Mouse (Mus musculus) left cerebral cortex, adult 6 months (tissue): ENCODE measurements around the gene Ric8a. TPM values are rescaled to one million over a fixed set of nuclear protein-coding genes. Genes with fewer than 3 reads are reported as not detected.

Source experiments
- long read RNA-seq, 2 experiments: library from polyadenylated mRNA; unstranded; transcript quantifications; one replicate each; pipeline ENCODE4 v2.0.0; 2019 to 2020
- polyA plus RNA-seq: library from polyadenylated mRNA; unstranded; fragments of <200 nt; fragmentation: Nextera tagmentation; gene quantifications from 2 replicates; pipeline ENCODE4 v1.2.3, GENCODE M21; 2021

Gene Ric8a
- 48.8 and 56.4 TPM in 2 replicates for polyA plus RNA-seq
- long read RNA-seq, experiment 1, transcript Ric8a-202 (8 exons, 2,272 nt), result minor isoform, 13 of 650 reads
- long read RNA-seq, experiment 1, transcript Ric8a-201 (10 exons, 3,406 nt), result major isoform, 518 of 650 reads
- long read RNA-seq, experiment 1, partial matches to known transcripts, result 42 of 650 reads
- long read RNA-seq, experiment 1, other reads (novel, unspliced or antisense), result 74 of 650 reads
- long read RNA-seq, experiment 2, transcript Ric8a-201 (10 exons, 3,406 nt), result major isoform, 64 of 93 reads
- long read RNA-seq, experiment 2, partial matches to known transcripts, result 16 of 93 reads
- long read RNA-seq, experiment 2, other reads (novel, unspliced or antisense), result 7 of 93 reads

DNA sequence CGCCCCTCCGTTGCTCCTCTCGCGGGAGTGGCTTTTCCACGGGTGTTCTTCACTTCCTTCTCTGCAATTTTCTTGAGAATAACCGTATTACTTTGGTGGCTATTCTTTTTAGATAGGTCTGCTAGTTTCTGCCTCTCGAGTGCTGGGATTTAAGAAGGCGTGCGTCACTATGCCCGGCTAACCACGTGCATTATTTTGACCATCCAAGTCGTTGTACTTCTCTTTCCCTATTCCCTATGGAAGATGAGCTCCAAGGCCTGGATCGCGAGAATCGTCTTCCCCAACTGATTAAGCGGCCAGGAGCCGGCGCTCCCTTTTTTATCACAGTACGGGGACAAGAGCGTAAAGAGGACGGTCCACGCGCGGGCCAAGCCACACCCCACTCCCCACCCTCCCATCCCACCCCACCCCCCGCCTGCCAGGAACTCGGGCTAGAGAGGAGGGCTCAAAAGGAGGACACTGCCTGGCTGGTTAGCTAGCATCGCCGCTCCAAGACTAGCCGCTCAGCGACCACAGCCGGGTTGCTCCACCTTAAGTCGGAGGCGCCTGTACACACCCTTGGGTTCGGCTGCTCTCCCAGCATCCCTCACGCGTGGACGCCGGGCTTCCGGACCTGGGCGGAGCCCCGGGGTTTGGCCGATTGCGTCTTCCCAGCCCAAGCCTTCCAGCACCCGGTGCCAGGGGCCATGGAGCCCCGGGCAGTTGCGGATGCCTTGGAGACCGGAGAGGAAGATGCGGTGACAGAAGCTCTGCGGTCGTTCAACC lies at the start of gene Ric8a:
Ric8a (plus strand) TSS at position 173 of the 765 bp plus-strand sequence.

DNA sequence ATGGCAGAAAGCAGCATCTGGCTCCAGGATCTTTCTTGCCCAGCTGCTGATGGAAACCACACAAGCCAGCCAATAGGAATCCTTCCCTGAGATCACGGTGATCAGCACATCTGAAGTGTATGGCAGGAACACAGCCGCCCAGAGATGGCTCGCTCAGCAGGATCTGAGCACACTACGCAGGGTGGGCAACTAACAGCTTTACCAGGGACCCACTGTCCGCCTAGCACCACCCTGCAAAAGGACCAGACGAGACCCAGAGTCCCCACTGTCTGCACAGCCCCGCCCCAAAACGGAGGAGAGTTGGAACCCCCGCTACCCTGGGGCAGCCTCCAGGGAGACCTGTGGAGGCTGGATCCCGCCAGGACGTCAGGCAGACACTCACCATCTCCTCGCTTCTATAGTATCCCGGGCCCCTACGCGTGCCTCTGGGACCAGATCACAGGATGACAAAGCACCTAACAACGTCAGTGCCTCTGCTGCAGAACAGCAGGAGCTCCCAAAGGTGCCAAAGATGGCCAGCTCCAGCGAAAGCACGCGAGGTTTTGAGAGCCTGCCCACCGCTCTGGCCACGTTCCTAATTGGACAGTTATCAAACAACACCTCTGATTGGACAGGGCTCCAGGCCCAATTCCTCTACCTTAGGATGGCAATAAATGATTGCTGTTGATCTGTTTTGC lies 35.0 kb upstream of the Ric8a start, which contains the start of gene Zfp941:
Zfp941 (minus strand) TSS at position 526 of the 677 bp plus-strand sequence.

DNA sequence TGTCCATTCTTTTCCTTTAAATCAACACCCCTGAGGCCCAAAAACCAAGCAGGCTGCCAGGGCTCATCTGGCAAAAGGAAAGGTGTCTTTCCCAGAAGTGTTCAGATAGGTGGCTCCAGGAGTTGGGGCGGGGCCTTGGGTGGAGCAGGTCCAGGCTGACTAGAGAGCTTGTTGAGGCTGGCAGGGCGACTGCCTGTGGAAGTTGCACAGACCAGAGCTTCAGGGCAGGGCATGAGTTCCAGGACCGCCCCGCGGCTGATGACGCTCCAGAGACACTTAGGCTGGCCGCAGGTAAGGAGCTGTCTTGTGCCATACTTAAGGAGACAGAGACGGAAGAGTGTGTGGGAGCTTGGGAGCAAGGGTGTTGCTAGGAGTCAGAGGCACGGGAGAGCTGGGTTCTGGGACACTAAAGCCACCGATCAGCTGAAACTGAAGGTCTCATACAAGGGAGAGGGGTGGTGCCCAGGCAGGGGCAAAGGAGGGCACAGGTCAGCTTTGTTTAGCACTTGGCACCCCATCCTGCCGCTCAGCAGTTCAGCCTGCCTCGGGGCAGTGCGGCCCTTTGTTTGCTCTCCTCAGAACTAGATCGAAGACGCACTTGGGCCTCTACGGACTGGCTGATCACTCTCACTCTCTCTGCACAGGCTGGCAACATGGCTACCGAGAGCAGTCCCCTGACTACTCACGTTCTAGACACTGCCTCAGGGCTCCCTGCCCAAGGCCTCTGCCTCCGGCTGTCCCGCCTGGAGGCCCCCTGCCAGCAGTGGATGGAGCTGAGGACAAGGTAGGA lies 21.6 kb upstream of the Ric8a start, which contains the start of gene Urah:
Urah (plus strand) TSS at position 51 of the 790 bp plus-strand sequence.

DNA sequence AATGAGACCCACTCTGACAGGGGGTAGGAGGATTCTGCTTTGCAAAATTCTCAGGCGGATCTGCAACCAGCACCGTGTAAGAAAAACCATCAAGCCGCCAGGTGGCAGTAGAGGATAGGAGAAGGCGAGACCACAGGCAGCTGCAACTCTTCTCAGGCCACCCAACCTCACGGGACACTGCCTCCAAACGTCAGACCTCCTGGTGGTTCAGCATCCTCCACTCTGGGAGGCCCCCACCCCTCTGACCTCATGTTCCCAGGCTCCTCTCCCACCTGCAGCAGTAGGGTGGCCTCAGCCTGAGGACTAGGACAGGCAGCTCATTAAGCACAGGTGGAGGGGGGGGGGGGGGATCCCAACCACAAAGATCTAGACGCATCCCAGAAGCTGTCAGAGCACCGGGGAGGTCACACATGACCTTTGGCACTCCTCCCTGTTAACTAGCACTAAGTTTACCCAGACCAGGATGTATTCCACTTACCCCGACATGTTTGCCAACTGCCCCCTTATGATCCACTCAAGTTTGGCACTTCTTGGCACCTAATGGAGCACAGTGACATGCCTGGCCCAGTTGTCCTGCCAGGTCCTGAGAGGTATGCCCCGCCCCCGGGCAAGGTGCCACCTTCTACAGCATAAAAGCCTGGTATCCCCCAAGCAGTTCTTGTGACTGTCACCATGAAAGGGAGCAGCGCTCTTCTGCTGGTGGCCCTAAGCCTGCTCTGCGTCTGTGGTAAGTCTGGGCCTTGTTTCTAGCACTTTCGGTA lies 11.7 kb upstream of the Ric8a start, which contains the start of gene Scgb1c1:
Scgb1c1 (plus strand) TSS at position 643 of the 761 bp plus-strand sequence.

GRCm38 (mm10) chr7:140847755-140848580 lies 8.8 kb upstream of the Ric8a start, which contains the start of gene Odf3:
TSS of gene Odf3 (plus strand) at chr7:140847805.

DNA sequence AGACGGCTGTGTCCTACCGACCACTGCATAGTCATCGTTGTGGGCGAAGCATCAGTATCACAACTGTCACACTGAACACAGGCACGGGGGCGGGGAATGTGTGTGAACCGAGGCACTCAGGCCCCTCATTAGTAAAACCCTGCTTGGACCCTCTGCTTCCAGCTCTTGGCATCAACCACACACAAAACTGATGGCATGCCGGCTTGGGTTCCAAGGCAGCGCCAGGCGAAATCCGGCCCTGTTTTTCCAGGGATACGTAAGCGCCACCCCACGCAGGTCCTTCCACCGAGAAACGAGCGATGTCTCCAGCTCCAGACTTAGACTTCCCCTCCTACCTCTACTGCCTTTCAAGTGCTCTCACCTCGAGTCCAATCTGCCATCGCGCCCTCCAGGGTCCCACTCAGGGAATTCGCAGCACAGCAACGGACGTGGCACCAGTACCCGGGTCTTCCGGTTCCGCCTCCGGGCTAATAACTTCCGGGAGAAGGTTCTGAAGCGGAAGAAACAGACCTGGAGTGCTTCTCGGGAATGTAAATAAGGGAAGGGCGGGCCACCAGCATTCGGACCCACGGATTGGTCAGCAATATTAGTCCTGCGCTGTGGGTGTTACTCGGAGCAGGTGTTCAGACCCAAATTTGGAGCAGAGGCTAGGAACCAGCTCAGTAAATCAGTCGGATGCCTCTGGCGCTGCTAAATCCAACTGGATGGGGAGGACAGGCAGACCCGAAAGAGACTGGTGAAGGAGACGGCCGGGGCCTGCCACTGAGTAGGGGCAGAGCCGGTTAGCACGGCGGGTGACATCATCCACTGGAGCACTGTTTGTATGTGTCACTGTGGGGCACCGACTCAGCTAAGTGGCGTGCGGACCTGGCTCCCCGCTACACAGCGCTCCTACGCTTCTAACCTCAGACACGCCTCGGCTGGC lies 635 bp upstream of the Ric8a start, which contains the start of gene Gm45785:
Gm45785 (minus strand) TSS at position 472 of the 925 bp plus-strand sequence.

GRCm38 (mm10) chr7:140857550-140858505 lies 1.1 kb downstream of the Ric8a start, which contains the start of gene Bet1l:
TSS of gene Bet1l (minus strand) at chr7:140857577.

GRCm38 (mm10) chr7:140881696-140882468 lies 25.1 kb downstream of the Ric8a start, which contains the start of the genes Psmd13 and Sirt3:
TSS of gene Psmd13 (plus strand) at chr7:140881968.
TSS of gene Sirt3 (minus strand) at chr7:140882309.

GRCm38 (mm10) chr7:140900220-140900619 lies 43.5 kb downstream of the Ric8a start, which contains the start of gene Cox8b:
TSS of gene Cox8b (minus strand) at chr7:140900446.

Other genes starting within 250 kb of the Ric8a start
- gene Olfr61, start 228.0 kb upstream of the Ric8a start, polyA plus RNA-seq, result not detected in 2 replicates
- gene Olfr53, start 210.5 kb upstream of the Ric8a start, polyA plus RNA-seq, result not detected in 2 replicates
- gene Olfr539, start 197.0 kb upstream of the Ric8a start, polyA plus RNA-seq, result 0.18 and 0.56 TPM in 2 replicates
- gene Olfr45, start 175.0 kb upstream of the Ric8a start, polyA plus RNA-seq, result not detected in 2 replicates
- not detected in 2 replicates for gene Olfr541, start 159.7 kb upstream of the Ric8a start, polyA plus RNA-seq
- gene Cyp2e1, start 93.2 kb upstream of the Ric8a start, polyA plus RNA-seq, result 0.67 and 1.3 TPM in 2 replicates
- 0.13 TPM in 1 of 2 replicates, not detected in the other for gene Syce1, start 69.1 kb upstream of the Ric8a start, polyA plus RNA-seq
- 12.4 and 16.1 TPM in 2 replicates for gene Zfp941, start 34.8 kb upstream of the Ric8a start, polyA plus RNA-seq
- gene Urah, start 21.9 kb upstream of the Ric8a start, polyA plus RNA-seq, result 5.4 and 7.9 TPM in 2 replicates
- not detected in 2 replicates for gene Scgb1c1, start 11.4 kb upstream of the Ric8a start, polyA plus RNA-seq
- gene Odf3, start 9.2 kb upstream of the Ric8a start, polyA plus RNA-seq, result 0.09 TPM in 1 of 2 replicates, not detected in the other
- 0.92 TPM in 1 of 2 replicates, not detected in the other for gene Gm45785, start 626 bp upstream of the Ric8a start, polyA plus RNA-seq
- gene Bet1l, start 620 bp downstream of the Ric8a start, polyA plus RNA-seq, result 76.3 and 90.2 TPM in 2 replicates
- 90.3 and 118 TPM in 2 replicates for gene Psmd13, start 25.0 kb downstream of the Ric8a start, polyA plus RNA-seq
- gene Sirt3, start 25.4 kb downstream of the Ric8a start, polyA plus RNA-seq, result 125 and 147 TPM in 2 replicates
- 1.3 and 2.4 TPM in 2 replicates for gene Cox8b, start 43.5 kb downstream of the Ric8a start, polyA plus RNA-seq
- gene Nlrp6, start 63.9 kb downstream of the Ric8a start, polyA plus RNA-seq, result 0.38 and 0.43 TPM in 2 replicates
- gene Pgghg, start 84.4 kb downstream of the Ric8a start, polyA plus RNA-seq, result 2.2 and 2.3 TPM in 2 replicates
- gene Ifitm5, start 93.3 kb downstream of the Ric8a start, polyA plus RNA-seq, result not detected in 2 replicates
- not detected in 2 replicates for gene Gm45717, start 99.0 kb downstream of the Ric8a start, polyA plus RNA-seq
- gene Ifitm2, start 99.0 kb downstream of the Ric8a start, polyA plus RNA-seq, result 41.1 and 49.4 TPM in 2 replicates
- 6.8 and 8.0 TPM in 2 replicates for gene Ifitm1, start 110.3 kb downstream of the Ric8a start, polyA plus RNA-seq
- 54.3 and 69.5 TPM in 2 replicates for gene Ifitm3, start 153.8 kb downstream of the Ric8a start, polyA plus RNA-seq
- gene Ifitm6, start 161.0 kb downstream of the Ric8a start, polyA plus RNA-seq, result 0.44 and 1.1 TPM in 2 replicates
- gene Gm17387, start 172.2 kb downstream of the Ric8a start, polyA plus RNA-seq, result not detected in 2 replicates
- gene B4galnt4, start 204.1 kb downstream of the Ric8a start, polyA plus RNA-seq, result 19.2 and 19.7 TPM in 2 replicates
- gene Pkp3, start 221.3 kb downstream of the Ric8a start, polyA plus RNA-seq, result 0.23 TPM in 1 of 2 replicates, not detected in the other
- gene Sigirr, start 243.6 kb downstream of the Ric8a start, polyA plus RNA-seq, result 2.1 TPM in 2 replicates